ENCODE assay signal across 12 mouse cellular contexts in genomic region chr7:51625591-51626255, GRCm38 (mm10). TPM values are rescaled to one million over a fixed set of nuclear protein-coding genes. Genes with fewer than 3 reads are reported as not detected.
DNase-seq lines count a peak whose midpoint lies in the region; ATAC-seq and TF ChIP-seq lines count a peak whose summit lies in the region.
"Had no signal": no experiment of that assay in that cellular context is flagged by ENCODE, and none has a peak within 500 bp of the region (broad histone marks: within the 10 kb centered on the region; RNA-seq: fewer than 3 reads in every experiment).

No protein-coding gene starts in this region.

- H3K9ac ChIP-seq in hindbrain, embryonic 12.5 days: peak overlapping the region; percentile 65
- peak overlapping the region; percentile 70 for H3K9ac ChIP-seq in midbrain, embryonic 12.5 days (replicated peaks)
- H3K9ac ChIP-seq in heart, adult 2 months (ENCODE audit: low read depth, low read length): no peak overlapping the region
- H3K9ac ChIP-seq: limb, embryonic 15.5 days had no signal

- peak; percentile 8 for DNase-seq in right cerebral cortex, postnatal 25 days
- DNase-seq in right cerebral cortex, postnatal 4 days: no peak
- DNase-seq in heart, adult 2 months: no peak
- no peak for DNase-seq in gastrocnemius, adult 18-20 months (ENCODE audit: low spot score)
- no peak for DNase-seq in left cerebral cortex, adult 8-10 months (ENCODE audit: low spot score in 2 of 2)
- no peak for DNase-seq in adrenal gland, postnatal 10 days
- DNase-seq: gastrocnemius, postnatal 25 days; kidney, adult 9 months had no signal

- no peaks in the 10 kb centered on the region for H3K79me2 ChIP-seq in heart, adult 2 months (replicated peaks; ENCODE audit: control insufficient read depth, insufficient read depth, low read length)

- TF ChIP-seq POLR2A in heart, adult 2 months (IDR thresholded peaks at IDR 0.05; ENCODE audit: insufficient read depth, low read depth, low read length): no peak

- H3K27ac ChIP-seq in hindbrain, embryonic 12.5 days: peak overlapping the region; percentile 84
- peak overlapping the region; percentile 92 for H3K27ac ChIP-seq in midbrain, embryonic 12.5 days (replicated peaks)
- no peak overlapping the region for H3K27ac ChIP-seq in heart, adult 2 months
- H3K27ac ChIP-seq: limb, embryonic 15.5 days had no signal

- H3K4me1 ChIP-seq in hindbrain, embryonic 12.5 days: peaks cover 6% of the 10 kb centered on the region; the same call in 1 of the 2 replicates
- H3K4me1 ChIP-seq in midbrain, embryonic 12.5 days: peaks cover 22% of the 10 kb centered on the region
- H3K4me1 ChIP-seq in heart, adult 2 months (ENCODE audit: control insufficient read depth, insufficient read depth, low read length): no peaks in the 10 kb centered on the region

- peak overlapping the region; percentile 47 for H3K4me2 ChIP-seq in hindbrain, embryonic 12.5 days (replicated peaks)
- H3K4me2 ChIP-seq in midbrain, embryonic 12.5 days (replicated peaks): peak overlapping the region; percentile 53
- H3K4me2 ChIP-seq: limb, embryonic 15.5 days had no signal

- WGBS in hindbrain, embryonic 12.5 days: 1% methylated on average over 11 of the region's 11 CpGs
- 3% methylated on average over 11 of the region's 11 CpGs for WGBS in midbrain, embryonic 12.5 days
- 4% methylated on average over 11 of the region's 11 CpGs for WGBS in heart, adult 2 months

- no peak for TF ChIP-seq CTCF in heart, adult 2 months (IDR thresholded peaks at IDR 0.05)

- no peaks in the 10 kb centered on the region for H3K9me3 ChIP-seq in hindbrain, embryonic 12.5 days (replicated peaks)
- no peaks in the 10 kb centered on the region for H3K9me3 ChIP-seq in midbrain, embryonic 12.5 days
- H3K9me3 ChIP-seq: limb, embryonic 15.5 days had no signal

- H3K4me3 ChIP-seq in hindbrain, embryonic 12.5 days: peak overlapping the region; percentile 38
- peak overlapping the region; percentile 40 for H3K4me3 ChIP-seq in midbrain, embryonic 12.5 days
- H3K4me3 ChIP-seq in heart, adult 2 months: no peak overlapping the region
- H3K4me3 ChIP-seq: limb, embryonic 15.5 days had no signal

- TF ChIP-seq EP300 in heart, adult 2 months (IDR thresholded peaks at IDR 0.05; ENCODE audit: insufficient read depth, low read depth, low read length): no peak

- peaks cover 77% of the 10 kb centered on the region for H3K27me3 ChIP-seq in hindbrain, embryonic 12.5 days
- H3K27me3 ChIP-seq in midbrain, embryonic 12.5 days: peaks cover 67% of the 10 kb centered on the region
- H3K27me3 ChIP-seq in heart, adult 2 months (ENCODE audit: control insufficient read depth, insufficient read depth, low read length): peaks cover 13% of the 10 kb centered on the region

- no peak for ATAC-seq in hindbrain, embryonic 12.5 days (ENCODE audit: low FRiP score)
- no peak for ATAC-seq in midbrain, embryonic 12.5 days (ENCODE audit: low FRiP score, low read depth)

- no peaks in the 10 kb centered on the region for H3K36me3 ChIP-seq in hindbrain, embryonic 12.5 days
- no peaks in the 10 kb centered on the region for H3K36me3 ChIP-seq in midbrain, embryonic 12.5 days
- no peaks in the 10 kb centered on the region for H3K36me3 ChIP-seq in heart, adult 2 months (ENCODE audit: control insufficient read depth, insufficient read depth, low read length)
- H3K36me3 ChIP-seq: limb, embryonic 15.5 days had no signal

- intact Hi-C loops in heart, adult 2 months (cut with DNase I): no loop called here

RNA-seq across cellular contexts. Expression of gene Slc17a6, which starts 3.9 kb away (rescaled TPM):
- polyA plus RNA-seq in hindbrain, embryonic 12.5 days (2016; fragmentation: Nextera tagmentation; extraction: Ambion mirVana): 41.6 and 48.1 TPM in 2 replicates
- polyA plus RNA-seq in midbrain, embryonic 12.5 days (2016; fragmentation: Nextera tagmentation; extraction: Ambion mirVana): 52.6 and 59.0 TPM in 2 replicates
- total RNA-seq in heart, adult 2 months (2021): not detected
- not detected in 2 replicates for polyA plus RNA-seq in heart, adult 2 months (2012; rRNA removed)
- total RNA-seq in gastrocnemius, adult 18-20 months (2021): not detected
- 10 to 100 TPM; 23.8 to 31.9 (median 27.2) TPM for total RNA-seq in left cerebral cortex, adult 8-10 months (2022)
- total RNA-seq in adrenal gland, postnatal 10 days (2021): under 1 TPM; 0.09 to 0.15 TPM
- total RNA-seq: gastrocnemius, postnatal 25 days had no signal
- polyA plus RNA-seq: heart, embryonic 14.5 days had no signal

Comparison
In these comparisons a context has a peak if more than half of its experiments do, and no peak if none do; other contexts are left out.
1. RNA of gene Slc17a6, which starts 3.9 kb away (total RNA-seq): 23.8 to 31.9 TPM in left cerebral cortex, adult 8-10 months; 0.09 to 0.15 TPM in adrenal gland, postnatal 10 days, not detected in heart, adult 2 months and not detected in gastrocnemius, adult 18-20 months; every median in the first group is over 10 times any median in the second.